Mouse (Mus musculus): Measurements from ENCODE around the gene Mrpl21. TPM values are rescaled to one million over a fixed set of nuclear protein-coding genes. Genes with fewer than 3 reads are reported as not detected.

The Mrpl21 gene
- polyA plus RNA-seq, 1 experiment from 2014 or later: 148 TPM

- H3K9me3 ChIP-seq: no peaks in the 10 kb centered on the region; the same call in 1 of the 2 replicates
- H3K27ac ChIP-seq (replicated peaks): no peak overlapping the region
- no peaks in the 10 kb centered on the region for H3K36me3 ChIP-seq (replicated peaks)
- DNase-seq (ENCODE audit: low spot score): no peak
- peaks cover 5% of the 10 kb centered on the region for H3K4me1 ChIP-seq
- 82% methylated on average over 6 of the region's 6 CpGs for WGBS
- no peak overlapping the region for H3K4me3 ChIP-seq
- H3K27me3 ChIP-seq (replicated peaks; ENCODE audit: low read depth, poor library complexity, severe bottlenecking): peaks cover 9% of the 10 kb centered on the region
These were observed 50.5 kb downstream of the Mrpl21 start for GRCm38 (mm10) chr19:3333247-3333646.

GRCm38 (mm10) chr19:3333694-3334515, 51.2 kb downstream of the Mrpl21 start:
- WGBS: 70% methylated on average over 17 of the region's 17 CpGs
- Histone ChIP-seq H3K27me3 (replicated peaks; ENCODE audit: low read depth, poor library complexity, severe bottlenecking) (peaks cover 7% of the 10 kb centered on the region; the same call in 1 of the 2 replicates), H3K4me1 (peaks cover 5% of the 10 kb centered on the region), H3K4me3 (no peak overlapping the region), H3K9me3 (no peaks in the 10 kb centered on the region; the same call in 1 of the 2 replicates), H3K36me3 (replicated peaks) (no peaks in the 10 kb centered on the region), H3K27ac (replicated peaks) (no peak overlapping the region)
- DNase-seq (ENCODE audit: low spot score): no peak

GRCm38 (mm10) chr19:3334550-3334949, 51.8 kb downstream of the Mrpl21 start:
- 83% methylated on average over 4 of the region's 4 CpGs for WGBS
- no peak for DNase-seq (ENCODE audit: low spot score)
- peaks cover 5% of the 10 kb centered on the region for H3K4me1 ChIP-seq
- H3K36me3 ChIP-seq (replicated peaks): no peaks in the 10 kb centered on the region
- no peak overlapping the region for H3K27ac ChIP-seq (replicated peaks)
- peaks cover 6% of the 10 kb centered on the region; the same call in 1 of the 2 replicates for H3K27me3 ChIP-seq (replicated peaks; ENCODE audit: low read depth, poor library complexity, severe bottlenecking)
- no peaks in the 10 kb centered on the region; the same call in 1 of the 2 replicates for H3K9me3 ChIP-seq
- H3K4me3 ChIP-seq: no peak overlapping the region

GRCm38 (mm10) chr19:3335917-3336316, 53.2 kb downstream of the Mrpl21 start:
- Histone ChIP-seq H3K27me3 (replicated peaks; ENCODE audit: low read depth, poor library complexity, severe bottlenecking) (peaks cover 6% of the 10 kb centered on the region; the same call in 1 of the 2 replicates), H3K27ac (replicated peaks) (no peak overlapping the region), H3K36me3 (replicated peaks) (no peaks in the 10 kb centered on the region), H3K9me3 (no peaks in the 10 kb centered on the region; the same call in 1 of the 2 replicates), H3K4me3 (no peak overlapping the region), H3K4me1 (peaks cover 5% of the 10 kb centered on the region)
- DNase-seq (ENCODE audit: low spot score): no peak
- WGBS: 83% methylated on average over 1 of the region's 1 CpGs

GRCm38 (mm10) chr19:3336485-3337255, 54.0 kb downstream of the Mrpl21 start:
- no peaks in the 10 kb centered on the region for H3K36me3 ChIP-seq (replicated peaks)
- H3K4me1 ChIP-seq: peaks cover 5% of the 10 kb centered on the region
- H3K9me3 ChIP-seq: no peaks in the 10 kb centered on the region; the same call in 1 of the 2 replicates
- DNase-seq (ENCODE audit: low spot score): no peak
- no peak overlapping the region for H3K4me3 ChIP-seq
- 66% methylated on average over 8 of the region's 8 CpGs for WGBS
- H3K27ac ChIP-seq (replicated peaks): no peak overlapping the region
- H3K27me3 ChIP-seq (replicated peaks; ENCODE audit: low read depth, poor library complexity, severe bottlenecking): peaks cover 6% of the 10 kb centered on the region; the same call in 1 of the 2 replicates

- no peaks in the 10 kb centered on the region for H3K36me3 ChIP-seq (replicated peaks)
- no peak for DNase-seq (ENCODE audit: low spot score)
- 82% methylated on average over 8 of the region's 8 CpGs for whole genome bisulfite sequencing
- H3K9me3 ChIP-seq: no peaks in the 10 kb centered on the region; the same call in 1 of the 2 replicates
- H3K4me1 ChIP-seq: peaks cover 2% of the 10 kb centered on the region
- H3K27ac ChIP-seq (replicated peaks): no peak overlapping the region
- H3K27me3 ChIP-seq (replicated peaks; ENCODE audit: low read depth, poor library complexity, severe bottlenecking): peaks cover 6% of the 10 kb centered on the region; the same call in 1 of the 2 replicates
- H3K4me3 ChIP-seq: no peak overlapping the region
These were observed 56.5 kb downstream of the Mrpl21 start for GRCm38 (mm10) chr19:3339187-3339586.

- Histone ChIP-seq H3K27ac (replicated peaks) (no peak overlapping the region), H3K4me3 (no peak overlapping the region), H3K27me3 (replicated peaks; ENCODE audit: low read depth, poor library complexity, severe bottlenecking) (peaks cover 6% of the 10 kb centered on the region; the same call in 1 of the 2 replicates), H3K9me3 (no peaks in the 10 kb centered on the region; the same call in 1 of the 2 replicates), H3K36me3 (replicated peaks) (no peaks in the 10 kb centered on the region), H3K4me1 (no peaks in the 10 kb centered on the region)
- 78% methylated on average over 3 of the region's 3 CpGs for WGBS
- DNase-seq (ENCODE audit: low spot score): no peak
These were observed 58.3 kb downstream of the Mrpl21 start for GRCm38 (mm10) chr19:3341021-3341420.

Small RNA genes lying within 50 kb of the gene (microRNA-seq; reads per million reads assigned to microRNA genes)
- gene Mir6984: 0.91 reads per million

Other genes with a start within 250 kb of the Mrpl21 start
- 12.3 and 13.8 TPM in 2 replicates for gene Ighmbp2, start 116 bp downstream of the Mrpl21 start, polyA plus RNA-seq (2016; fragmentation: Nextera tagmentation; extraction: Ambion mirVana)
- gene Cpt1a, start 39.4 kb downstream of the Mrpl21 start, polyA plus RNA-seq (2016; fragmentation: Nextera tagmentation; extraction: Ambion mirVana): 4.5 and 5.7 TPM in 2 replicates
- 0.30 and 0.49 TPM in 2 replicates for gene Tesmin, start 106.0 kb downstream of the Mrpl21 start, polyA plus RNA-seq (2016; fragmentation: Nextera tagmentation; extraction: Ambion mirVana)
- 1.1 and 1.2 TPM in 2 replicates for gene Gal, start 131.6 kb downstream of the Mrpl21 start, polyA plus RNA-seq (2016; fragmentation: Nextera tagmentation; extraction: Ambion mirVana)

Data from embryonic facial prominence, embryonic 10.5 days (tissue).